Mouse (Mus musculus) adrenal gland, postnatal 36 days (tissue): ENCODE measurements around the gene Tent5c. TPM values are rescaled to one million over a fixed set of nuclear protein-coding genes. Genes with fewer than 3 reads are reported as not detected.
A peak's percentile ranks its signal among the peaks of the same experiment; 100 is the strongest.

ENCODE experiments used
- DNase-seq, 2 experiments: peaks; one replicate each; pipeline ENCODE4 v3.0.0; 2021; ENCODE audit warnings: mixed read lengths in 1 of 2
- long read RNA-seq, 2 experiments: library from polyadenylated mRNA; stranded (forward); transcript quantifications; one replicate each; pipeline ENCODE4 v2.0.0; 2021; ENCODE audit warnings: borderline sequencing depth in 2 of 2
- total RNA-seq, 2 experiments: library from RNA; stranded (reverse); gene quantifications; 2 replicates each; pipeline ENCODE4 v1.2.3; 2021

The Tent5c gene
- 10 to 100 TPM in 1 of 2 experiments, 1 to 10 TPM in 1; 6.3 to 12.5 TPM for total RNA-seq
- long read RNA-seq, experiment 1, full-length matches to known transcripts, result 1 of 7 reads
- long read RNA-seq, experiment 1, partial matches to known transcripts, result 0 of 7 reads
- long read RNA-seq, experiment 1, other reads (novel, unspliced or antisense), result 6 of 7 reads
- long read RNA-seq, experiment 2, result 0 reads

DNA sequence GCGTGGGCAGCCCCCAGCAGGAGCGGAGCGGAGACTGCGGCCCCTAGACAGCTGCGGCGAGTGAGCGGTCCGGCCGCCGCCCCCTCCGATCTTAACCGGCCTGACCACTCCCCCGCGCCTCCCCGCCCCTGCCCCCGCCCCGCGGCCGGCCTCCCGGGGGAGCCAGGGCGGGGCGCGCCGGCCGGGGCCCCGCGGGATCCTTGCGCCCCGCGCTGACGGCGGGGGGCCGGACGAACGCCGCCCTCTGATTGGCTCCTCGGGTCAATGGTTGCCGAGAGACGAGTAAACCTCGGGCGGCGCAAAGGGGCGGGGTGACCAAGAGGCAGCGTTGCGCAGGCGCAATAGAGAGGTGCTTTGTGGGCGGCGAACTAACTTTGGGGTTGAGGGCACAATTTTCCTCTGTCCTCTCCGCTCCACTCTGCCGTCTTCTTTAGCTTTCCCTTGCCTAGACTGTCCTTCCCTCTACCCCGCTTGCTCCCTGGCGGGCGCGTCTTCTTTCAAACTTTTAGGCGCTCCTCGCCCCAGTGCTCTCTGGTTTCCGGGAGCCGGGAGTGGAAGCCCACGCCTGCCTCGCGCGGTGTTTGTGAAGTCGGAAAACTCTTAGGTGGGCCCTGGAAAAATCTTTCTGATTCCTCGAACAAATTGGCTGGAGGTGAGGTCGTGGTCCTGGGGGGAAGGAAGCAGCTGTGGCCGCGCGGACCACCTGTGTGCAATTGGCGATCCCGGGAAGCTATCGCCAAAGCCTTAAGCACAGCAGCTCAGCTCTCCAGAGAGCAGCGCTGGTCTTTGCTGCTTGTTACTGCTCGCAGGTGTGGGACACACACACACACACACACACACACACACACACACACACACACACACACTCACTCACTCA, at the start of gene Tent5c:
Tent5c (minus strand) TSS at position 192 of the 877 bp plus-strand sequence.
- peak; percentile 98 for DNase-seq

DNA sequence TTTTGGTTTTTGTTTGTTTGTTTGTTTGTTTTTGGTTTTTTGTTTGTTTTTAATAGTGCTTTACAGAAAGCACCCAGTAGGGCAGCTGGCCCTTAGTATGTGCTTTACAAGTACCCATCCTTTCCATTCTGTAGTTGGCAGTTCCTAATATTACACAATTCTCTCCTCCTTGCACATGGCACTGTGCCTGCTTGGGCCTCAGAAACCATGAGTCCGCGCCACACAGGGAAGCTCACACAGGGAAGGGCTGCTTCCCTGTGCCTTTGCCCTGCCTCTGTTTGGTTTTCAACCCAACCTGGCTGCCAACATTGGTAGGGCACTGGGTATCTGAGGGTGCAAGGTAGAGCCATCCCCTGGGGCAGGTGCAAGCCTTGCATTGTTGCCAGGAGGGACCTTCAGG, 47.6 kb upstream of the Tent5c start:
- no peak for DNase-seq

DNA sequence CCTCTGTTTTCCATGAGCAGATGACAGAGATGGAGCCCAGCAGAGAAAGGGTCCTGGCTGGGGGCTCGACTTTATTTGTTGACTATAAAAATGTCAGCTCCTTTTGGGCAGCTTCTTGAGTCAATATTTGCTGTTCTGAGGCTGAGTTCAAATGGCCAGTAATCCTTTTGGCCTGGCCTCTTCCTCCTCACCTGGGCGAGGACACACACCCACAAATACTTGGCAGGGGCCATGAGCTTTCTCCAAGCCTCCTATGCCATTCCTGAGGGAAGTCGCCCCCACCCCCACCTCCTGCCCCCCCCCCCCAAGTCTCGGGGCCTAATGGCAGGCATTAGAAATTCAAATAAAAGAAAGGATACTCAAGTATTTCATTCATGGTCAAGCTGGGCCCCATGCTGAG, 46.8 kb upstream of the Tent5c start:
- no peak for DNase-seq

DNA sequence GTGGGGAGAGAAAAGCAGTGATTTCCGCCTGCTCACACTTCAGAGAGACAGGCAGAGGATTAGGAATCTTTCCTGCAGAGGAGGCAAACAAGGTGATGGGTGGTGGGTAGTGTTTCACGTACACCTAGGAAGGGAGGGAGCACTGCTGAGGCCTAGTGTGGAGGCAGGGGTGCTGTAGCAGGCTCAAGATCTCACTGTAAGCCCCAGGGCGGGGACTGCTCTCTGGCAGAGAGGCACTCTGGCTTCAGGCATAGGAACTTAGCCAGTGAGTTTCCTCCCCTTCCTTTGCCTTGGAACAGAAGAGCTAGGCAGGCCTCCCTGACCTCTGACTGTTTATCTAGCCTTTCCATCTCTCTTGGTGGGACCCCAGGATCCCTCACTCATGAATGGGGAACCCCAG, 46.2 kb upstream of the Tent5c start:
- DNase-seq, result no peak

DNA sequence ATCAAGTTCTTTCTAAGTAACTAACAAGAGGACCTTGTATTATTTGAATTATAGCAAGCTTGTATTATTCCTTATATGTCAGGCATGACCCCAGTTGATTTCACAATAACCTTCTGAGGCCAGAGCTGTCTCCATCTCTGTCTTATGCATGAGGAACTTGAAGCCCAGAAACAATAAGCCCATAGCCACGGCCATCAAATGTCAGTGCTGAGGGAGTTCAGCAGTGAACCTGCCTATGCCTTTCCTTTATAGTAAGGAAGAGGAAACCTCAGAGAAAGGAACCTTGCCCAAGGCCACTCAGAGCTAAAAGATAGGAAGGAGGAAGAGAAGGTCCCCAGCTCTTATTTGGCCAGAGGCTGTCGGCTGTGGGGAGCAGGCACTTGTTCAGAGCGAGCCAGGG, 45.3 kb upstream of the Tent5c start:
- DNase-seq, result no peak

DNA sequence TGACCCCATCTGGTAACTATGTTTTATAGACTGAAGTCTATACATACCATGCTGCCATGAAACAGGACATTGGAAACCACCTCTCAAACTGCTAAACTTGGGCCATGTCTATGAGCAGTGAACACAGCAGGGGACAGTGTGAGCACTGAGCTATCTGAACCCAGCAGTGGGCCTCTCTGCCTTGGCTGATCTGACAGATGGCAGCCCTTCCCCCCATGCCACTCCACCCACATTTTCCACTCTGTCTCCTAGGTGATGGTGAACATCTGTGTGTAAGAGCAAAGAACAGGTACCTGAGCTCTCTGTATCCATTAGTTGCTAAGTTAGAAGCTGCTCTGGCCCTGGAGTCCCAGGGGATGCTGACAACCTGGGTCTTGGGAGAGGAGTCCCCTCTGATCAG, 44.3 kb upstream of the Tent5c start:
- DNase-seq, result no peak

DNA sequence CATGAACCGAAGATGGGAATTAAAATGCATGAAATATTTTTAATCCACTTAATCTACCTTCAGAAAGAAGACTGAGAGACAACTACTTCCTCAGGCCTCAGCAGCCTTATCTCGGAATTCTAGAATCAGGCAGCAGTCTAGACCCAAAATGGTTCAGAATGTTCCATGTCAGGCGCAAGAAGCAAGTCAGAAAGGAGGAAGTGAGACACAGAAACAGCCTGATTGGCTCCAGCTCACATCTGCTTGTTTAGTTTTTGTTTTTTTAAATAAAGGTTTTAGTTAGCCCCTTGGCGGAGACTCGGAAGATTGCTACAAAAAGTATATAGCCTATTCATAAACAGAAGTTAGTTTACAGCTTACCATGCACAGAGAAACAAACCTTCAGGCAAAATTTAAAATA, 41.8 kb upstream of the Tent5c start:
- no peak for DNase-seq

DNA sequence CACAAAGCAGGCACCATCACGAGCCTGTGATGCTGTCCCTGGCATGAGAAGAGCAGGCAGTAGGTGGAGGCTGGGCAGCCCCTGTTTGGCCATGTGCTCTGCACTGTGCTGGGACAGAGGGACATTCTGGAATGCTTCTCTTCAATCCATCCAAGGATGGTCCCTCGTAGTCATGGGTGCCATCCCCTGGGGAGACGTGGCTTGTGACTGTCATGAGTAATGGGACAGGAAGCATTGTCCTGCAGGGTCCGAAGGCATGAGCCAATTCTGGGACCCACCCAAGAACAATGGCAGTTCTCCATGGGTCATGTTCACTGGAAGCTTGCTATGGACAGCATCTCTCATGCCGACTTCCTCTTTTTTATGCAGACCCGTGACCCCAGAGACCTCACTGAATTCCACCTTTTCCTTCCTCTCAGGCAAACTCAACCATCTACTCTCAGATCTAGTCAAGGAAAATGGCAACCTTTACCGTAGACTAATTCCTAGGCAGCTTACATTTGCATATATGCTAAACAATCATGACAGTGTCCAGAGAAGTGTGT, 41.2 kb upstream of the Tent5c start:
- DNase-seq, result no peak

DNA sequence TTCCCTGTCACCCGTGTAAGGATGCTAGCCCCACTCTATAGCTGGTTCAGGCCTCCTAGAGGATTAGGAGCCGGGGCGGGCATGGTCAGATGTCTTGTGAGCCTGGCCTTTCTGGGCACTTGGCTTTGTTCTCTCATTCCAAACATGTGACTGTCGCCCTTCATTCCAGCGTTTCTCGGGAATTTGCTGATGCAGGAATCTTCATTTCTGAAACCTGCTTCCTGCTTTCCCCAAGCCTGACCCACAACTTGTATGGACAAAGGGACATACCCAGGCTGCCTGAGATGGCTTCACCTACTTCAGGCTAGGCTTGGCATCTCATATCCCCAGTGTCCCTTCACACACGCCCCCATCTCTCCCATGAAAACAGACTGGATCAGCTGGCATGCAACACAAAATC, 33.5 kb upstream of the Tent5c start:
- no peak for DNase-seq

DNA sequence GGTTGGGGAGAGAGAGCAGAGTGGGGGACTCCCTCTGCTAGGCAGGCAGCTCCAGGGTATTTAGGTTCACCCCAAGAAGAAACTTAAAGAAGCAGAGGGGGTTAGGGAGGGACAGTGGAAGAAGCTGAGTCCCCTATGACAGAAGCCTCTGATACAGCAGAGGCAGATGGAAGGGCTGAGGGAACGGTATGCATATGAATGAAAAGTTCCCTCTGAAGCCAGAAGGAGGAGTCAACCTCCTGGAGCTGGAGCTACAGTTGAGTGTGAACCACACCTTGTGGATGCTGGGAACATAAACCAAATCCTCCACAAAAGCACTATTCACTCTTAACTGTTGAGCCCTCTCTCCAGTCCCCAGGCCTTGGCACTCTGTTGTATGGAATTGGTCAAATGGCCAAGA, 32.5 kb upstream of the Tent5c start:
- DNase-seq, result no peak

DNA sequence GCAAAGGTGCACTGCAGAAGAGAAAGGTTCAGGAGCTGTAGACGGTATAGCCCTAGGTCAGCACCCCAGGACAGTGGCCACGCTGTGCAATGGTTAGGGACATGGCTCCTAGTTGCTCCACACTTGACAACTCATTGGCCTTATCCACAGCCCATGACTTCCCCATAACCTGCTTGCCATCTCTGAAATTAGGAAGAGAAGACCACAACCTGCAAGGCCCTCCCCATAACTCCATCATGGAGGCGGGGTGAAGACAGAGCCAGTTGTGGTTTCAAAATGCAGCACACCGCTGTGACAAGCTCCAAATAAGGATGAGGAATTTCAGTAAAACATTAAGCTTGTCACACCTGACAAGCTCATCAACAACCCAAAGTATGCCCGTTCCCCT, 26.6 kb upstream of the Tent5c start:
- no peak for DNase-seq

DNA sequence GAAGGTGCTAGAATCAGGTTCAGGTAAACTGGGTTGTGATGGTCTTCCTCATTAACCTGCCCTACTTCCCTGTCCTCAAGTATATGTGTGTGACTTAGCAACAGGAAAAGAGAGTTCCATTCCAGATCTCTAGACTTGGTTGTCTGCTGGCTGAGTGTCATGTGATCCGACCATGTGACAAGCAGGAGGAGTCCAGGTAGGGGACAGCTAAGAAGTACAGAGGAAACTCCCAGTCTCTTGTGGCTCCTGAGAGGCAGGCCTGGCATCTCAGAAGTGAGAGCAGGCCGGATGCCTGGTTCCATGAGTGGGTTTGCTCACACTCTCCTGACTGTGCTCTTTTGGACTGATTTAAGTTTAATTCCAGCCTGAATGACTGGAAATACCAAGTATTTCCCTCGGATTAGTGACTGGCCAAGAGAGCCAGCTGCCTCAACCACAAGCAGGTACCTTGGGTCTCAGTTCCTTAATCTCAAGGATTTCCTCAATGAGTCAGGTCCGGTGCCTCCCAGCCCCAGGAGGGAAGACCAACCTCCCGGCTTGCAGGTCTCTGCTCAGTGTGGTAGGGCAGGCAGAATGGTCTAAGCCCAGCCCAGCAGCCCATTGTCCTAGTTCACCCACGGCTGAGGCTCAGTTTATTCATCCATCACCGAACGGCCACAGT, 26.1 kb upstream of the Tent5c start:
- DNase-seq, result no peak

DNA sequence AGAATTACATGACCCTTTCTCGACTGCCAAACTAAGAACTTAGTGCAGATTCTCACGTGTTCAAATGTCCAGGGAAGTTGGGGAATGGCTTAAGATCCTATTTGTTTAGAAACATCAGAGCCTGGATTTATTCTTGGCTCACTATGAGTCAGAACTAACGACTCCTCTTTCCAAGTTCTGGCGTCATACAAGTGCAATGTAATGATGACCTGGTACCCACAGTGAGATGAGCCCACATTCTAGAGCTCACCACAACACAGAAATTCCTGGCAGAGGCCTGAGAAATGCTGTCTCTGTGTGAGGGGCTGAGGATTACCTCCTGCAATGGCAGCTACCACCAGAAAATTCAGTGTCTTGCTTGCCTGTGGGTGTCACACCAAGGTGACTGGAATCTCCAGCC, 18.1 kb upstream of the Tent5c start:
- no peak for DNase-seq

DNA sequence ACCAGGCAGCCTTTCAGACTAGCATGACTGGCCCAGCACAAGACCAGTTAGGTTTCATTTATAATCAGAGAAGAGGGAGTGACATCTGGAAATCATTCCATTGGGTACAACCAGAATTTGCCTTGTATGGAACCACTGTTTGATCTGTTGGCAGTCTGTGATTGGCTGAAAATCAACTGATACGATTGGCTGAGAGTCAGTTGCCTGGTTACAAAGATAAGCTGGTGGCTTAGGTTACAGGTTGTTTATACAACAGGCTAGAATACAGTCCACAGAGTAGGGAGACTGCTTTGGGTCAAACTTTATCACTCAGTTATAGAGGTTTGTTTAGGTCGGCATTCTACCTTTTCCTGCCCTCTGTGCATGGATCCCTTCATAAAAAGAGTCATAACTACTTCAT, 17.6 kb upstream of the Tent5c start:
- no peak for DNase-seq

DNA sequence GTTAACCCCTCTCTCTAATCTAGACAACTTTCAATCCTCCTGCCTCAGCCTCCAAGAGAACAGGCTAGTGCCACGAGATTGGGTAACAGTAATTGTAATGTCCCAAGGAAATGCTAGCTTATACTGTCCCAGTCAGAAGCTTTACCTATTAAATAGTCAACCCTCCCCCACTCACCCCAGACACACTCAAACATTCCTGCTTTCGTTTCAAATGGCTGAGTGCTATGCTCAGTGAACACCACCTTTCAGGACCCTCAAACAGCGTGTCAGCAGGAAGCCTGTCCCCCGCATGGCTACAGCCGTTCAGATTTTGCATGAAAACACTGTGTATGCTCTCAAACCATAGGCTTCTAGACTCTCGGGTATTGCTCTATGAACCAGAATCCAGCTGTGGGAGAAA, 14.8 kb upstream of the Tent5c start:
- no peak for DNase-seq

DNA sequence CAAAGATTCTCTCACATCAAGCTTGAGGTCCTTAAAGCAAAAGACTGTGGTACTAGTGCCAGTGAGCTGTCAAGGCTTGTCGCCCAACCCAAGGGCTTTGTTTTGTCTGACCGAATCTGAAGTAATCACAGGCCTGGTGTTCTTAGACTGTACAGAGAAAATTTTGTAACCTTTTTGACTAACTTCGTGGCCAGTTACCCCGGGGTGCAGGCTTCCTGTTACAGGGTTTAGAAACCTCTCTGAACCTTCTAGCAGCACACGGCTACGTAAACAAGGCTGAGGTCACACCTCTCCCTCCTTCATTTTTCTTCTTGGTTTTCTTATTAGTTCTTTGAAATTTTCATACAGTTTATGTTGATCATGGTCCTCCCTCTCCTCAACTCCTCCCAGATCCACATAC, 13.4 kb upstream of the Tent5c start:
- DNase-seq, result no peak

DNA sequence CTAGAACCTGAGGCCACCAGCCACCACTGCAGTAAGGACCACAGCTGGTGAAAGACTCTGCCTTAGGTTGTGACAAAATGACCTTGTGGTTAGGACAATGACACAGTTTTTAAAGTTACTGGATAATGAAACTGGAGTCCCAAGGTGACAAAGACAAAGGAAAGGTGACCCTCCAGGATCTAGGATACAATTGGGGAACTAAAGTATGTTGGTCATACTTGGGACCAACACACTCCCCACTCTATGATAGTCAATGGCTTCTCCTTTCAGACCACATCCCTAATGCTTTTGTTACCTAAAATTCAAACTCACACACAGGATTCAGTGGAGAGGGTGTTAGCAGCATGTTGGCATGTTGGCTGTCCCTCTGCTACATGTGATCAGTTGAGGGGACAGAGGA, 12.8 kb upstream of the Tent5c start:
- no peak for DNase-seq

DNA sequence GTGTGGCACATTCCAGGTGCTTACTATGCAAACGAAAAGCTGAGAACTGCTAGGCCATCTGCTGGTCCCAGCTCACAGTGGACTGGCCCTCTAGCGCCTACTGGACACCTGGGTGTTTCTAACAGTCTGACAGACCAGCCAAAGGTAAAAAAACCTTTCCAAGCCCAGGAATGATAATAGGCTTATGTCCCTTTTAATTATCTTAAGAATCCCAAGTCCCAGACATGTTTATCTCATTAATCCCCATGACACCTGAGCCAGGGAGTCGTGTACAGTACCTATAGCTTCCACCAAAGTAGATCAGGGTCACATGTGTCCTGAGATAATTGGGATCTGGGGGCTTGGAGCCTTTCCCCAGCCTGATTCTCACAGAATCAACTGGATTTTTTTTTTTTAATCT, 7.0 kb upstream of the Tent5c start:
- no peak for DNase-seq

DNA sequence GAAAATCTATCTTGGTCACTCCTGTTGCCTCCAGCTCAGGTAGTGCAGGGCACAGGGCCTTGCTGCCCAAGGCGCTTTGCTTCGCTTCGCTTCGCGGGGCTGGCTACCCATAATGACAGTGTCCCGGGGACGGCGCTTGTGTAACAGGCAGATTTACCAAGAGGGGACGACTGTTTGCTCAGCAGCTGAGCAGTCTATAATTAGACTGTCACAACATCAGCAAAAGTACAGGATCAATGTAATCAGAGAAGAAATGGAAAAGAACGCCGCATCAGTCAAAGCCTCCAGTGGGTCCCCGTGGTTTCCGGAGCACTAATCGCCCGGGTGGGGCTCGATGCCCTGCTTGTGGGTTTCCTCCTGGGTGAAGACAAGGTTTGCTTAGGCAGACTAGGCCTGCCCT, 6.3 kb upstream of the Tent5c start:
- DNase-seq, result no peak

DNA sequence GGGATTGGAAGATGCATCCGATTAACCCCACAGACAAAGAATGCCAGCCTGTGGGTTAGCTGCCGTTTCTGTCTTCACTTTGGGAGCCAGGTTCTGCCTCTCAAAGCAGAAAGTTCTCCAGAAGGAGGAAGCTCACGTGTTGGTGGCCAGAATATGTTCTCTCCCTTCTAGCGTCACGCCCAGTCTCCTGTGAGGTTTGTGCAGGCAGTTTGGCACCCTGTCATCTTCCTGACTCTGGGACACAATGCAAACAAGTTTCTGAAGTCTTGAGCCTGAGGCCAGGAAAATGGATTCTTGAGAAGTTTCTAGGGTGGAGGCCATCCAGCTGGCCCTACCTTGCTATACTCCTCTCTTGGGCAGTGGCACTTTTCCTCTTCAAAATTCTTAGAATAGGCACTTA, 5.8 kb upstream of the Tent5c start:
- no peak for DNase-seq

DNA sequence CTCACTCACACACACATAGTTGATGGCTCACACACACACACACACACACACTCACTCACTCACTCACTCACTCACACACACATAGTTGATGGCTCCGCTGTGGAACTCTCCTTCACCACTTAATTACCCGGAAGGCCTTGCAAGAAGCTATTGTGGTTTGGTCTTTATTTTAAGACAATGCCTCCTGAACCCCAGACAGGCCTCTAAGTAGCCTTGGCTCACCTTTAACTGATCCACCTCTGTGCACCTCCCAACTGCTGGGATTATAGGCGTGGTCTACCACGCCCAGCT, 831 bp upstream of the Tent5c start:
- no peak for DNase-seq

DNA sequence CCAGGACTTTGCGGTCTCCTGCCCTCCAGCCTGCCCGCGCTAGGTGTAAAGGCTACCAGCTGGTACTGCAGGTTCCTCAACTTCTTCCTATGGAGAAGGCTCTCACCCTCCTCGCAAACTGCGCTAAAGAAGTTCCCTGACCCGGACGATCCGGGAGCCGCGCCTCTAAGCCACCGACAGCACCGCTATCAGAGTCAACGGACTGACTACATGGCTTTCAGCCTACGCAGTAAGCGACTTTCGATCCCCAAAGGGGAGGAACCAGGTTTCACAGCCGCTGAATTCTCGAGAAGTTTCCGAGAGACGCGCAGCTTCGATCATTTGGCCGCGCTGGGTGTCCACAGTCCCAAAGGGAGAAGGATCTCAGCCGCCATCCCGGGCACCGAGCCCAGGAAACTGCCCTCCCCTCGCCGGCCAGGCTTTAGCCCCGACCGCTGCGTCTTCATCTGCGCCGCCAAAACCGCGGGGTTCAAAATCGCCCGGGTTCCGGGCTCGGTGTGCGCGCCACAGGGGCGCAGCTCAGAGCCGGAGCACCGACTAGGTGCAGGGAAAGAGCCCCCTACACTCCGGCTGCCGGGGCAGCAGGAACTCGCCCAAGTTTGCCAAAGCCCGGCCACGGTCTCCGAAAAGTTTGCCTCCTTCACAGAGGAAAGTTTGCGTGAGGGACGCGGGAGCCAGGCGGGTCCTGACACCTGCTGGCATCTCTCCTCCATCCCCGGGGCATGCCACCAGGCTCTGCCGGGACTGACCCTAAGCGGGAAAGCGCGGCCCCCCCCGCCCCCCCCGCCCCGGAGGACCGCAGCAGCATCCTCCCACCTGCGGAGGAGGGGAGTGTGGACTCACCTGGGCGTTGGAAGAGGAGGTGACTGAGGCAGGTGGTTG, 632 bp downstream of the Tent5c start:
- DNase-seq, result peak; percentile 87 to 88

DNA sequence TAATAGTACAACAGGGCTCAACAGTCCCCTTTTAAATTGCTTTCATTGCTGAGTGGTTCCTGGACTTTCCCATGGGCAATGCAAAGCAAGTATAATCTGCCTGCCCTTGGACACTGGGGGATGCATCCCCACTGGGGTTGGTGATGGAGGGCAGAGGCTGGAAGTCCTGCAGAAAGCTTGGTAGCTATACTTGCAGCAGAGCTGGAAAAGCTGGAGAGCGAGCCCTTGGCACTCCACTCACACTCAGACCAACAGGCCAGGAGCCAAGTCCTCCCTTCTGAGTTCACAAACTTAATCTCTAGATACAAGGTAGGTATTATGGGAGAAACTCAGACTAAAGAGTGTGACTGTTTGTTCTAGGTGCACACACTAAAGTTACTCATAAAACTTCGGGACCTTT, 2.1 kb downstream of the Tent5c start:
- DNase-seq, result no peak
